Mouse (Mus musculus): Measurements from ENCODE around the gene Rpn1.

Rpn1 gene

GRCm38 (mm10) chr6:88065116-88065515 lies 19.2 kb upstream of the Rpn1 start:
- DNase-seq (ENCODE audit: low spot score in 2 of 2): peak in 1 of 2 experiments; percentile 28

- DNase-seq (ENCODE audit: low spot score in 2 of 2): no peak
Measured at GRCm38 (mm10) chr6:88065968-88066367, 18.3 kb upstream of the Rpn1 start.

- no peak for DNase-seq (ENCODE audit: low spot score in 2 of 2)
Measured at GRCm38 (mm10) chr6:88067722-88068121, 16.6 kb upstream of the Rpn1 start.

- no peak for DNase-seq (ENCODE audit: low spot score in 2 of 2)
Measured at GRCm38 (mm10) chr6:88068739-88069138, 15.5 kb upstream of the Rpn1 start.

- no peak for DNase-seq (ENCODE audit: low spot score in 2 of 2)
Measured at GRCm38 (mm10) chr6:88070468-88070867, 13.8 kb upstream of the Rpn1 start.

GRCm38 (mm10) chr6:88071216-88071615 lies 13.1 kb upstream of the Rpn1 start:
- no peak for DNase-seq (ENCODE audit: low spot score in 2 of 2)

GRCm38 (mm10) chr6:88074752-88075554 lies 9.3 kb upstream of the Rpn1 start:
- DNase-seq (ENCODE audit: low spot score in 2 of 2): peak; percentile 83 to 91

GRCm38 (mm10) chr6:88075960-88076517 lies 8.2 kb upstream of the Rpn1 start:
- no peak for DNase-seq (ENCODE audit: low spot score in 2 of 2)

- DNase-seq (ENCODE audit: low spot score in 2 of 2): no peak
Measured at GRCm38 (mm10) chr6:88083095-88083494, 1.2 kb upstream of the Rpn1 start.

- DNase-seq (ENCODE audit: low spot score in 2 of 2): no peak
Measured at GRCm38 (mm10) chr6:88083672-88084071, 610 bp upstream of the Rpn1 start.

GRCm38 (mm10) chr6:88088971-88089370 lies 4.7 kb downstream of the Rpn1 start:
- no peak for DNase-seq (ENCODE audit: low spot score in 2 of 2)

- DNase-seq (ENCODE audit: low spot score in 2 of 2): no peak
Measured at GRCm38 (mm10) chr6:88095377-88095776, 11.1 kb downstream of the Rpn1 start.

- no peak for DNase-seq (ENCODE audit: low spot score in 2 of 2)
Measured at GRCm38 (mm10) chr6:88102096-88102495, 17.8 kb downstream of the Rpn1 start.

- DNase-seq (ENCODE audit: low spot score in 2 of 2): peak; percentile 51 to 83
Measured at GRCm38 (mm10) chr6:88105783-88106611, 21.7 kb downstream of the Rpn1 start.

- DNase-seq (ENCODE audit: low spot score in 2 of 2): no peak
Measured at GRCm38 (mm10) chr6:88106612-88107123, 22.4 kb downstream of the Rpn1 start.

GRCm38 (mm10) chr6:88107661-88108535 lies 23.6 kb downstream of the Rpn1 start:
- DNase-seq (ENCODE audit: low spot score in 2 of 2): no peak

GRCm38 (mm10) chr6:88113139-88113538 lies 28.9 kb downstream of the Rpn1 start:
- DNase-seq (ENCODE audit: low spot score in 2 of 2): peak; percentile 51 to 70

- DNase-seq (ENCODE audit: low spot score in 2 of 2): no peak
Measured at GRCm38 (mm10) chr6:88114414-88114813, 30.1 kb downstream of the Rpn1 start.

GRCm38 (mm10) chr6:88116347-88117183 lies 32.3 kb downstream of the Rpn1 start:
- DNase-seq (ENCODE audit: low spot score in 2 of 2): peak; percentile 55 to 64

- peak in 1 of 2 experiments; percentile 31 for DNase-seq (ENCODE audit: low spot score in 2 of 2)
Measured at GRCm38 (mm10) chr6:88117184-88117575, 32.9 kb downstream of the Rpn1 start.
